Mouse (Mus musculus): ENCODE results near the gene Tnrc6c.

DNA sequence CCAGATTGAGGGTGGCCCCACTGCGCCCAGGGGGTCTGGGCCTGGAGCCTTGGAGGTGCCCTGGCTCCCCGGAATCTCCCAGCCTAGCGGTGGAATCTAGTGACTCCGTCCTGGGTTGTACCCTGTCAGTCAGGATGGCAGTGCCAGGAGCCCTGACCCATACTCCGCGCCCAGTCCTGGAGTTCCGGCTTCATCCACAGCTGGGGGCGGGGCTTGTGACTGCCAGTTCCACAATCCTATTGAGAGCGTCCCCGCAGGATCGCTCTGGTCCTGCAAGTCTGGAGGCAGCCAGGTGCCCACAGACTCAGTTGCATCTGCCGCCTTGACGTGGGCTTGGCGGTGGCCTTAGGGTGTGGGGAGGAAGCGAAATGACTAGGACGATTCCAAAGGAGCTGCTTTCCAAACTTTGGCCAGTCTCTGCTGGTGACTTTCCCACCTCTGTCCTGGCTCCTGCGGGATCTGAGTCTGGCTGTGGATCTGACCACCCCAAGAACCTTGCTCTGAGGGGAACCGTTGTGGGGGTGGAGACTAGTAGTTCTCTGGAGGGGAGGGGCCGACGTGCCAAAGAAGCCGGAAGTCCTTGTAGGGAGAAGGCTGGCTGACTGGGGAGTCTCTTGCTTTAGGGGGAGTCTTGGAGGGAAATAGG lies 156.4 kb downstream of the Tnrc6c start:
- TF ChIP-seq CTCF (IDR thresholded peaks at IDR 0.05; ENCODE audit: low read depth) (peak; percentile 71), EP300 (optimal IDR thresholded peaks at IDR 0.05) (no peak)
